Mouse (Mus musculus) olfactory bulb, adult 2 months (tissue): ENCODE results near the gene Kif24. TPM values are rescaled to one million over a fixed set of nuclear protein-coding genes. Genes with fewer than 3 reads are reported as not detected.

ENCODE experiments used
- H3K27ac ChIP-seq: fragments of 200-500 bp; 2 replicates; pipeline ENCODE4 v1.5.1; 2012; ENCODE audit warnings: low read depth, low read length; ENCODE audit not compliant: insufficient read depth
- H3K4me1 ChIP-seq: fragments of 200-500 bp; 2 replicates; pipeline ENCODE4 v1.6.1; 2012; ENCODE audit warnings: low read length; ENCODE audit not compliant: control insufficient read depth, insufficient read depth
- H3K4me3 ChIP-seq: fragments of 200-500 bp; 2 replicates; pipeline ENCODE4 v1.5.1; 2012; ENCODE audit warnings: mild to moderate bottlenecking, low read depth, low read length, moderate library complexity; ENCODE audit not compliant: insufficient read depth
- CTCF ChIP-seq: fragments of 200-500 bp; IDR thresholded peaks from 2 replicates; pipeline ENCODE4 v1.5.1; 2012; ENCODE audit warnings: low read depth, mild to moderate bottlenecking, low read length, moderate library complexity; ENCODE audit not compliant: insufficient read depth
- POLR2A ChIP-seq: fragments of 200-500 bp; IDR thresholded peaks from 2 replicates; pipeline ENCODE4 v1.6.1; 2012; ENCODE audit warnings: mild to moderate bottlenecking, low read depth, low read length, moderate library complexity; ENCODE audit not compliant: insufficient read depth
- WGBS: fragments of 180-500 bp; shearing (Covaris S2); methylation state at CpG from one replicate; pipeline ENCODE4 v1.1.7; 2018; 5-methylcytosine and 5-hydroxymethylcytosine counted together
- polyA plus RNA-seq: library from polyadenylated mRNA; stranded (reverse); fragments of >200 nt; gene quantifications from 2 replicates; pipeline ENCODE4 v1.2.4, GENCODE M21; 2012; ENCODE audit warnings: low replicate concordance; ENCODE audit not compliant: missing spikeins, insufficient read depth, insufficient read length

The Kif24 gene
- polyA plus RNA-seq, 1 experiment = not detected

DNA sequence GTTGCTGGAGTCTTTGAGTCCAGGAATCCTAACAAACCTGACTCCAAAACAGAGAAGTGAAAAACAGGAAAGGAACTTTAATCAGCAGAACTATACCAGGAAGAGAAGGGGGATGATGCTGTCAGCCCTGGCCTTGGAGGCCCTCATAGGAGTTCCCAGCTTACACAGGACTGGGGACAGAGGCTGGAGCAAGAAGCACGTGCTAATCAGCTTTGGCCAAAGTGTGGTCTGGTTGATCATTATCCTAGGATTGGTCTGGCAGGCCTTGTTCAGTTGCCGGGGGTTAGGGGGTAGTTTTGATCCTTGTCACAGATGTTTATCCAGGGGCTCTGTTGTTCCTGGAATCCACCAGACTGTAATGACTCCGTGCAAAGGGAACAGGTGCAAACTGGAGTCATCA lies 29.7 kb upstream of the Kif24 start:
- no peak for TF ChIP-seq CTCF
- no peak for TF ChIP-seq POLR2A
- H3K4me3 ChIP-seq = no peak overlapping the region
- WGBS = 64% methylated on average over 3 of the region's 3 CpGs
- H3K4me1 ChIP-seq = peaks cover 16% of the 10 kb centered on the region; the same call in 1 of the 2 replicates
- H3K27ac ChIP-seq = no peak overlapping the region

DNA sequence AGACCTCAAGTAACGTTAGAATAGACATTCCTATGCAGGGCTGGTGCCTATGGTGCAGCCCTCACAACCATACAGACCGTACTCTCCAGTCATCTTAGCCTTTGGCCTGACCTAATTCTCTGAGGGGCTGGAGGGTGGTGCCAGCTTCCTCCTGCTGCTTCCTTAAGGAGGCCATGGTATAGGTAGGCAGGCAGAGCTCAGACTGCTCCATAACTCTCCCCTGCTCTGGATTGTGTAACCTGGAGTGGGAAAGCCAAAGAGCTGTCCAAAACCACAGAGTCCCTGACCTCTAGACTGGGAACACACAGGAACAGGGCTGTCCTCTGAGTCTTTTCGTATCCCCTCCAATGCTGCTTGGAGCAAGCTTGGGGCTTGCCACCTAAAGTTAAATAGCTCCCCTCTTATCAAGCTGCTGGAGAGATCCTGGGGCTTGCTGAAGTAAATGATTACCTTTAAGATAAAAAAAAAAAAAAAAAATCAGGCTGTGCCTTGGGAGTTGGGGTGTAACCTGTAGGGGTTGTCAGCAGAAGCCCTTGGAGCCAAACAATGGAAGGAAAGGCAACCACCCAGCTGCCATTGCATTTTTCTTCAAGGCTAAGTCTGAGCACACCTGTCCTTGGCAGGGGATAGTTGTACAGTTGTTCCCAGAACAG lies 28.9 kb upstream of the Kif24 start:
- Histone ChIP-seq H3K4me1 (peaks cover 10% of the 10 kb centered on the region; the same call in 1 of the 2 replicates), H3K4me3 (no peak overlapping the region), H3K27ac (no peak overlapping the region)
- no peak for TF ChIP-seq POLR2A
- TF ChIP-seq CTCF = no peak
- 97% methylated on average over 3 of the region's 3 CpGs for WGBS

DNA sequence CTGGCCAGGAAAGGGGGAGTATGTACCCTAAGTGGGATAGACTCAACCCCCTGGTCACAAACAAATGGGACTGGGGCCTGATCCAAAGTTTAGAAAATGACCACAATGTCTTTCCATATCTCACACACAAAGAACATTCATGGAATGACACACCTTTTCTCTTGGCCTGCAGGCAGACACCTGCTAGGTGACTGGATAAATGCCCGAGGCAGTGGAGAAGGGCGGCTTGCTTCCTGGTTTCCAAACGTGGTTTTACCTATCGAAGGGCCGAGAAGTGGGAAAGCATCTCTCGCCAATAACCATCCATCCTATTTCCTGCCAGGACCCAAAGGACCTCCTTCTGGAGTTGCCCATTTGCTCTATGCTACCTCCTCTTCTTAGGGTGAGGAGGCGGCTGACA lies 28.3 kb upstream of the Kif24 start:
- no peak for TF ChIP-seq CTCF
- TF ChIP-seq POLR2A = no peak
- peaks cover 8% of the 10 kb centered on the region; the same call in 1 of the 2 replicates for H3K4me1 ChIP-seq
- H3K27ac ChIP-seq = no peak overlapping the region
- 90% methylated on average over 7 of the region's 7 CpGs for WGBS
- H3K4me3 ChIP-seq = no peak overlapping the region

DNA sequence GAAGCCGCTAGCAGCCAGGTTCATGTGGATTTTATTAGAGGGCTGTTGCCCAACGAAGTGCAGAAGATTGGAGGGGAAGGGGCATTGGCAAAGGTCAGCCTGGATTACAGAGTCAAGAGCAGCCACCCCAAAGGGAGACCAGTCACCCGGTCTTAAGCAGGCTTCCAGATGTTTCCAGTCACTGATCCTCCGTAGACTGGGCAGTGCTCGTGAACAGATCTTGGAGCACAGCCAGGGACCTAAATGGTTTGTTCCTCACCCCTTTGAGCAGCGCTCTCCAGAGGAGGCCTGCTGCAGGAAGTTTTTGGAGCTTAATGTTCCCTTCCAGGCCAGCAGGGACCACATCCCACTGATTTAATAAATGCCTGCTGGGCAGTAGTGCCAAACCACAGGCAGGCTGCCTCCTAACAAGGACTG lies 16.9 kb upstream of the Kif24 start:
- TF ChIP-seq POLR2A (no peak), CTCF (no peak)
- Histone ChIP-seq H3K27ac (no peak overlapping the region), H3K4me1 (peaks cover 7% of the 10 kb centered on the region; the same call in 1 of the 2 replicates), H3K4me3 (no peak overlapping the region)
- WGBS = 41% methylated on average over 6 of the region's 6 CpGs

DNA sequence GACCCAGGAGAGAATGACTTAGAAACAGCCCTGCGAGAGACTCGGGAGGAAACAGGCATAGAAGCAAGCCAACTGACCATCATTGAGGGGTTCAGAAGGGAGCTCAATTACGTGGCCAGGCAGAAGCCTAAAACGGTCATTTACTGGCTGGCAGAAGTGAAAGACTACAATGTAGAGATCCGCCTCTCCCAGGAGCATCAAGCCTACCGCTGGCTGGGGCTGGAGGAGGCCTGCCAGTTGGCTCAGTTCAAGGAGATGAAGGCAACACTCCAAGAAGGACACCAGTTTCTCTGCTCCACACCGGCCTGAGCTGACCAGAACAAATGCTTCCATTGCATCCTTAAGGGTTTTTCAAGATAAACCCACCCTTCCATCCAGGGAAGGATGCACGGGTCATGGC lies 15.6 kb upstream of the Kif24 start:
- no peak overlapping the region; the same call in 1 of the 2 replicates for H3K27ac ChIP-seq
- H3K4me3 ChIP-seq = no peak overlapping the region
- WGBS = 54% methylated on average over 8 of the region's 8 CpGs

DNA sequence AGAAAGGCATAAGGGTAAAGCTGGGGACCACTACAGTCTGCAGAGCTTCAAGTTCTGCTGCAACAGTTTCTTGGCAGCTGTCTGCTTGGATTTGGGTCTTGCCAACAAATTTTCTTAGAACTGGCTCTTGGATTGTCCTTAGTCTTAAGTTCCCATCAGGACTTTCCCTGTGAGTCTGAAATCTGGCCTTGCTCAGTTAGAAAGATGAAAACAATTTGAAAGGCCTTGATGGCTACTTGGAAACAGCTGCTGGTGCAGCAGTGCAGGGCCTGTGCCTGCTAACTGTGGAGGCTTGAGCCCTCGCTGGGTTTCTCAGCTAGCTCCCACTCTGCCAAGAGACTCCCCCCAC lies 14.7 kb upstream of the Kif24 start:
- Histone ChIP-seq H3K4me3 (no peak overlapping the region), H3K27ac (peak overlapping the region; percentile 31)

More for the DNA sequence above, 15.6 kb upstream of the Kif24 start:
- TF ChIP-seq CTCF = no peak
- H3K4me1 ChIP-seq = peaks cover 7% of the 10 kb centered on the region; the same call in 1 of the 2 replicates

DNA sequence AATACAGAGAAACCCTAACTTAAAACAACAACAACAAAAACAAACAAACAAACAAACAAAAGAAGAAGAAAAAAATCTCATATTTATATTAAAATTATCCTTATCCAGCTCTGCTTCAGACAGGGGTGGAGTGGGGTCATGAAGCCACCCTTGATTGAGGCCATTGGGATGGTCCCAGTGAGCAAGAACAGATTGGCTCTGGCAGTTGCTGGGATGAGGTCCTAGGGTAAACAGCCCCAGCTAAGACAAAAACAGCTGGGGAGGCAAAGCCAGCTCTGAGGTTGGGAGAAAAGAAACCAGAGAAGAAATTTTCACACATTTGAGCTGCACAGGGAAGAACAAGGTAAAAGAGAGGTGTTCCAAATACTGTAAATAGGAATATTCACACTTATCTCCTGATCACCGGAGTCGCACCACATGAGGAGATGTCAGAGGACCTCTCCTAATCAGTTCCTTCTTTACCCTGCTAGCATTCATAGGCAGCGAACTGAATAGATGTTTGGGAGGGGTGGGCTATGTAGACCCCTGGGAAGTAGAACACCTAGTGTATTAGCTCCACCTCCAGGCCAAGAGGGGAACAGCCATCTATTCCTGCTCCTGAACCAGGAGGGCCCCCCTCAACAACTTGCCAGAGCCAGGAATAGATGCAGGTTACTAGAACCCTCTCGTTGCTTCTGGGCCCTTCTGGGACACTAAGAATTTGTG lies 14.2 kb upstream of the Kif24 start:
- H3K4me3 ChIP-seq = no peak overlapping the region
- TF ChIP-seq POLR2A (no peak), CTCF (no peak)
- H3K27ac ChIP-seq = no peak overlapping the region
- 66% methylated on average over 4 of the region's 4 CpGs for WGBS
- peaks cover 7% of the 10 kb centered on the region; the same call in 1 of the 2 replicates for H3K4me1 ChIP-seq

More for the DNA sequence above, 14.7 kb upstream of the Kif24 start:
- WGBS = 53% methylated on average over 1 of the region's 1 CpGs
- TF ChIP-seq CTCF = no peak
- TF ChIP-seq POLR2A = no peak
- H3K4me1 ChIP-seq = peaks cover 7% of the 10 kb centered on the region; the same call in 1 of the 2 replicates

DNA sequence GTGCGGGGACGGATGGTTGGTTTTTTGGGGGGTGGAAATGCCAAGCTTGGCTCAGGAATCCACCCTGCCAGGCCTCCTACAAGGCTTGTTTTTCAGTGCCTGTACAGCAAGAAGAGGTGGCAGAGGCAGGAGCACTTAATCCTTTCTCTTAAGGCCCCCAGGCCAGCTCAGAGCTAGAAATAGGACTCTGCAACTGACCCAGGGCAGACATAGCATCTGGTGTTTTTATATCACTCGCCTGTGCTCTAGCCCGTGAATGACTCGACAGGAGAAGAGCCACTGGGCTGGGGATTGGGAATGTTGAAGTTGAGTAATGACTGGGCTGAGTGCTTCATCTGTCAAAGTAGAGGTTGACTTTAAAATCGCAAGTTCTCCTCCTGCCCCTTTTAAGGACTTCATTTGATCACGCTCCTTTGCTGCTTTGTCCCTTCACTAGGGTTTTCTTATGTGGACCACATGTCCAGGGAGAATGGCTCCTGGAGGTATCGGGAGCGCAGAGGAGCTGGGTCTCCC lies 13.0 kb upstream of the Kif24 start:
- no peak for TF ChIP-seq POLR2A
- no peak for TF ChIP-seq CTCF
- Histone ChIP-seq H3K4me1 (peaks cover 7% of the 10 kb centered on the region; the same call in 1 of the 2 replicates), H3K27ac (no peak overlapping the region), H3K4me3 (no peak overlapping the region)
- WGBS = 94% methylated on average over 9 of the region's 9 CpGs

DNA sequence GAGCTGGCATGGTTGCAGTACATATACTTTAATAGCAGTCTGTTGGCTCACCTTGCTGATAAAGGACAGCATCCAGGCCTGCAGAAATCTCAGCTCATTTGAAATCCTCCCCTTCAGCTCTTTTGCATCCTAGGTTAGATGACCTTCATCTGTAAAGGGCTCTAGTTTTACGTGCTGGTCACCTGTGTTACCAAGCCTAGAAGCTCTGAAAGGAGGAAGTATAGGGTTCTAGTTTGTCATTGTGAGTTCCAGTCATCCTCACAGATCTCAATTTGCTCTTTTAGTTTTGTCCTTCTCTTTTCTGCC lies 6.7 kb upstream of the Kif24 start:
- Histone ChIP-seq H3K4me1 (peaks cover 3% of the 10 kb centered on the region; the same call in 1 of the 2 replicates), H3K4me3 (no peak overlapping the region), H3K27ac (no peak overlapping the region)
- TF ChIP-seq CTCF (no peak), POLR2A (no peak)
- 83% methylated on average over 1 of the region's 1 CpGs for WGBS
